Mouse (Mus musculus) neural tube, embryonic 12.5 days (tissue): Measurements from ENCODE around the gene Mdm2. TPM values are rescaled to one million over a fixed set of nuclear protein-coding genes. Genes with fewer than 3 reads are reported as not detected.

Experiments used
- ATAC-seq: fragments of 200-750 bp; cut with Nextera tagmentation; 2 replicates; pipeline ENCODE4 v1.8.0; 2017; ENCODE audit warnings: low read depth, mild to moderate bottlenecking, moderate TSS enrichment, moderate library complexity; ENCODE audit not compliant: low FRiP score
- H3K27ac ChIP-seq: fragments of 300-500 bp; sonication (generic); 2 replicates; pipeline ENCODE4 v1.5.1; 2016
- H3K27me3 ChIP-seq: fragments of 300-500 bp; sonication (generic); replicated peaks from 2 replicates; pipeline ENCODE4 v1.6.1; 2016; ENCODE audit warnings: mild to moderate bottlenecking
- H3K36me3 ChIP-seq: fragments of 300-500 bp; sonication (generic); 2 replicates; pipeline ENCODE4 v1.6.1; 2016; ENCODE audit warnings: mild to moderate bottlenecking
- H3K4me1 ChIP-seq: fragments of 300-500 bp; sonication (generic); 2 replicates; pipeline ENCODE4 v1.6.1; 2016
- H3K4me2 ChIP-seq: fragments of 300-500 bp; sonication (generic); replicated peaks from 2 replicates; pipeline ENCODE4 v1.6.1; 2016; ENCODE audit warnings: mild to moderate bottlenecking
- H3K4me3 ChIP-seq: fragments of 300-500 bp; sonication (generic); 2 replicates; pipeline ENCODE4 v1.5.1; 2016
- H3K9ac ChIP-seq: fragments of 300-500 bp; sonication (generic); 2 replicates; pipeline ENCODE4 v1.6.1; 2016; ENCODE audit warnings: mild to moderate bottlenecking
- H3K9me3 ChIP-seq: fragments of 300-500 bp; sonication (generic); 2 replicates; pipeline ENCODE4 v1.6.1; 2016; ENCODE audit warnings: mild to moderate bottlenecking
- WGBS: fragments of 180-500 bp; shearing (Covaris S2); methylation state at CpG from one replicate; pipeline ENCODE4 v1.1.7; 2016; 5-methylcytosine and 5-hydroxymethylcytosine counted together
- polyA plus RNA-seq: library from polyadenylated mRNA; unstranded; fragments of >200 nt; fragmentation: Nextera tagmentation; extraction: Ambion mirVana; gene quantifications from 2 replicates; pipeline ENCODE4 v1.2.1, GENCODE M21; 2016

Gene Mdm2
- polyA plus RNA-seq, 1 experiment from 2014 or later: 74.4 TPM

GRCm38 (mm10) chr10:117655908-117656661 is 54.5 kb downstream of the Mdm2 start:
- Histone ChIP-seq H3K27ac (no peak overlapping the region), H3K36me3 (no peaks in the 10 kb centered on the region), H3K4me2 (no peak overlapping the region), H3K9me3 (no peaks in the 10 kb centered on the region), H3K27me3 (no peaks in the 10 kb centered on the region), H3K9ac (no peak overlapping the region), H3K4me3 (no peak overlapping the region), H3K4me1 (no peaks in the 10 kb centered on the region)
- WGBS: 67% methylated on average over 7 of the region's 7 CpGs
- no peak for ATAC-seq

DNA sequence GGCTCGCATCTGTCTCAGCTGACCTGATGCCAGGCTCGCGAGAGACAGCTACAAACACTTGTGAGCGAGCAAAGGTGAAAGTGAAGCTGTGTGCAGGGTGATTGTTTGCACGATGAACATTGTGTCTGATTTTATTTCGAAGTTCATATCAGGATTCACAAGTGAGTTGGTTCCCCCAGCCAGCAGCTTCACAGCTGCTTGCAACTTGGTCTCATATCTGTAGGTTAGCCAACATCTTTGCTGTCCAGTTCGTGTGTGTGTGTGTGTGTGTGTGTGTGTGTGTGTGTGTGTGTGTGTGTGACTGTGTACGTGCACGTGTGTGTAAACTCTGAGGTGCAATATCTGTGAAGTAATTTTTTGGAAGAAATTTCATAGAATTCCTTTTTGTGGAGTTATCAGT is 55.1 kb downstream of the Mdm2 start:
- H3K9ac ChIP-seq: no peak overlapping the region
- H3K27me3 ChIP-seq: no peaks in the 10 kb centered on the region
- no peak overlapping the region for H3K27ac ChIP-seq
- no peaks in the 10 kb centered on the region for H3K9me3 ChIP-seq
- ATAC-seq: no peak
- no peak overlapping the region for H3K4me2 ChIP-seq
- H3K4me1 ChIP-seq: no peaks in the 10 kb centered on the region
- 88% methylated on average over 9 of the region's 9 CpGs for WGBS
- H3K4me3 ChIP-seq: no peak overlapping the region
- H3K36me3 ChIP-seq: no peaks in the 10 kb centered on the region

DNA sequence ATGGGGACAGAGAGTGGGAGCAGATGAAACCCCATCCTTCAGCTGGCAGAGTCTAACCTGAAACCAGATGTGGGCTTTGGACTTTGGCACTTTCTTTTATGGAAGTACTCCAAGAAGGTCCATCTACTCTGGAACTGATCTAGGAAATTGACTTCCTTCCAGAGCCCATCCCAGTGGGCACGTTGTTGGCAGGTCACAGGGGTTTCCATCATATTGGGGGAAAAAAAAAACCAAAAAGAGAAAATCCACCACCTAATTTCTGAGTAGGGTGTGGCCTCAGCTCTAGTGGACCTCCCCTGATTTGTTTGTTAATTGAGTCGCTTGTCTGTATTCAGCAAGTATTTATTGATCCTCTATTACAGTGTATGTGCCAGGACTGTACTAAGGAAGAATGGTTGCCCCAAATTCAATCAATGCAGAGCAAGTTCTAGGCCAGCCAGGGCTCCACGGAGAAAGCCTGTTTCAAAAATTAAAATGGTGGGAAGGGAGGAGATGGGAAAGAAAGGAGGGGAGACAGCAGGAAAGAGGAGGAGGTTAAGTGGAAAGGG is 55.9 kb downstream of the Mdm2 start:
- Histone ChIP-seq H3K27ac (no peak overlapping the region), H3K36me3 (no peaks in the 10 kb centered on the region), H3K9me3 (no peaks in the 10 kb centered on the region), H3K4me3 (no peak overlapping the region), H3K4me2 (no peak overlapping the region), H3K9ac (no peak overlapping the region), H3K4me1 (no peaks in the 10 kb centered on the region), H3K27me3 (no peaks in the 10 kb centered on the region)
- WGBS: 87% methylated on average over 3 of the region's 3 CpGs
- no peak for ATAC-seq

GRCm38 (mm10) chr10:117653779-117654173 is 56.8 kb downstream of the Mdm2 start:
- Histone ChIP-seq H3K27me3 (no peaks in the 10 kb centered on the region), H3K9me3 (no peaks in the 10 kb centered on the region), H3K27ac (no peak overlapping the region), H3K36me3 (no peaks in the 10 kb centered on the region), H3K4me3 (no peak overlapping the region), H3K4me1 (no peaks in the 10 kb centered on the region), H3K9ac (no peak overlapping the region), H3K4me2 (no peak overlapping the region)
- 95% methylated on average over 7 of the region's 7 CpGs for WGBS
- ATAC-seq: no peak

- Histone ChIP-seq H3K36me3 (no peaks in the 10 kb centered on the region), H3K27ac (no peak overlapping the region), H3K4me3 (no peak overlapping the region), H3K4me1 (no peaks in the 10 kb centered on the region), H3K9ac (no peak overlapping the region), H3K4me2 (no peak overlapping the region), H3K27me3 (no peaks in the 10 kb centered on the region), H3K9me3 (no peaks in the 10 kb centered on the region)
- no peak for ATAC-seq
- WGBS: 89% methylated on average over 8 of the region's 8 CpGs
Measured at GRCm38 (mm10) chr10:117652930-117653778, 57.4 kb downstream of the Mdm2 start.

DNA sequence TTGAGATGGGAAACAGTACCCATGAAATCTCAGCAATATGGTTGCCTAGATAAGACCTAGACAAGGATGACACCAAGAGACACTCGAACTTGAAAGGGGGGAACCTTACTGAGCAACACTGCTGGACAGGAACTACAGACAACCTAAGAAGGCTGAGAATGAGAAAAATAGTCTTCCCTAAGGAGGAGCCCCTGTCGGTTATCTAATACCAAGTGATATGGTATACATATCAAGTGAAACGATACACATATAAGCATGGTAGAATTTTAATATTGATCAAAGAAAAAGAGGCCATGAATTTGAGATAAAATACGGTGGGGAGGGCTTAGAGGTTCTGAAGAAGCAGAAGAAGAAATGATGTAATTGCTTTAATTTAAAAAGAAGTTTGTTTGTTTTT is 58.2 kb downstream of the Mdm2 start:
- Histone ChIP-seq H3K9ac (no peak overlapping the region), H3K36me3 (no peaks in the 10 kb centered on the region), H3K4me2 (no peak overlapping the region), H3K4me1 (no peaks in the 10 kb centered on the region), H3K27me3 (no peaks in the 10 kb centered on the region), H3K27ac (no peak overlapping the region), H3K9me3 (no peaks in the 10 kb centered on the region), H3K4me3 (no peak overlapping the region)
- ATAC-seq: no peak
- 92% methylated on average over 4 of the region's 4 CpGs for WGBS

- Histone ChIP-seq H3K4me2 (no peak overlapping the region), H3K4me3 (no peak overlapping the region)
- no peak for ATAC-seq
Measured at GRCm38 (mm10) chr10:117651587-117652377, 58.8 kb downstream of the Mdm2 start.

GRCm38 (mm10) chr10:117650725-117651124 is 59.8 kb downstream of the Mdm2 start:
- ATAC-seq: no peak
- Histone ChIP-seq H3K4me2 (no peak overlapping the region), H3K4me1 (no peaks in the 10 kb centered on the region; the same call in 1 of the 2 replicates), H3K9me3 (no peaks in the 10 kb centered on the region), H3K27me3 (no peaks in the 10 kb centered on the region), H3K4me3 (no peak overlapping the region), H3K27ac (no peak overlapping the region), H3K9ac (no peak overlapping the region), H3K36me3 (no peaks in the 10 kb centered on the region)
- WGBS: 93% methylated on average over 7 of the region's 7 CpGs

More at GRCm38 (mm10) chr10:117651587-117652377, 58.8 kb downstream of the Mdm2 start:
- H3K27me3 ChIP-seq: no peaks in the 10 kb centered on the region
- H3K9me3 ChIP-seq: no peaks in the 10 kb centered on the region
- H3K36me3 ChIP-seq: no peaks in the 10 kb centered on the region
- no peaks in the 10 kb centered on the region for H3K4me1 ChIP-seq
- H3K27ac ChIP-seq: no peak overlapping the region
- 73% methylated on average over 10 of the region's 10 CpGs for WGBS
- H3K9ac ChIP-seq: no peak overlapping the region

DNA sequence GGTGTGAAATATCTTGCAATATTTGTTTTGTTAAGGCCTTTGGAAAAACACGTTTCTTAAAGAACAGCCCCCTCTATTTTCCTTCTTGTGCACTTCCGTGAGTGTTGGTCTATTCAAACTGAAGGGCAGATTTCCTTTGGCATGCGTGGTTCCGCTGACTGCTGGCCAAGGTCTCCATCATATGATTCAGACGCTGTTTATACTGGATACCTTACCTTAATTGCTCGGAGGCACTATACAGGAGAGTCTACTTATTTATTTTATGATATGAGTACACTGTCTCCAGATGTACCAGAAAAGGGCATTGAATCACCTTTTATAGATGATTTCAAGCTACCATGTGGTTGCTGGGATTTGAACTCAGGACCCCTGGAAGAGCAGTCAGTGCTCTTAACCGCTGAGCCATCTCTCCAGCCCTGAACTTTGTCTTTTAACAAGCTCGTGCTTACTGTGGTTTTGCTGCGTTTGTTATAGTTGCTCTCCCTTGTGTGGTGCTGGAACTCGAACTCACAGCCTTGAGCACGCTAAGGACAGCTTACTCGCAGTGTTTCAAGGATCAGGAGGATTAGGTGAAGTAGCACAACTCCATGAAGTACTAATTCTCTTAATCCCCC is 60.4 kb downstream of the Mdm2 start:
- no peaks in the 10 kb centered on the region; the same call in 1 of the 2 replicates for H3K4me1 ChIP-seq
- no peak overlapping the region for H3K9ac ChIP-seq
- H3K4me3 ChIP-seq: no peak overlapping the region
- H3K4me2 ChIP-seq: no peak overlapping the region
- H3K27ac ChIP-seq: no peak overlapping the region
- H3K36me3 ChIP-seq: no peaks in the 10 kb centered on the region
- no peak for ATAC-seq
- H3K27me3 ChIP-seq: no peaks in the 10 kb centered on the region
- WGBS: 94% methylated on average over 12 of the region's 12 CpGs
- no peaks in the 10 kb centered on the region for H3K9me3 ChIP-seq

DNA sequence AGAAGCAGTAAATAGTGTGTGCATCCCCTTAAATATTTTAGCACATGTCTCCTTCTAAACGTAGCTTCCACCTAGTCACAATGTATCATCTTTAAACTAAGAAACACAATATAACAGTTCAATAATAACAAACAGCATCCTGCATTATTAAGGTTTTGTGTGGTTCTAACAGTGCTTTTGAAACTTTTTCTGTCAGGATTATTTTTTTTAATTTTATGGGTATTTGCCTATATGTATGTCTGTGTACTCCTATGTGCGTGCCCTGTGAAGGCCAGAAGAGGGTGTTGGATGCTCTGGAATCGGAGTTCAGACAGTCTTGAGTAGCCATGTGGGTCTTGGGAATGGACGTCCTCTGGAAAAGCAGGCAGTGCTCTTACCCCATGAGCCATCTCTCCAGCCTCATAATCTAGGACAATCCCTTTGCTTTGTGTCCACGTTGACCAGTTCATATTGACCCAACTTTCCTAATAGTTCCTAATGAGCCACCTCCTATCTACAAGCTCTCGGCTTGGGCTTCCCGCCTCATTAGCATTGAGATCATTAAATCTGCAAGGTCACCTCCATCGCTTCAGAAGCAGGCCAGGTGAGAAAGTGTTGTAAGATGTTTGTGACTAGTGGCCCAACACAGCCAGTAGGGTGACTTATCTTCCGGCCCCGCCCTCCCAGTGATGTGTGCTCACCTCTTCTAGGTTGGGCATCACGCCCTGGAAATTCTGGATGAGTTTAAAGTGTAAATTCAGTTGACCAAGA is 61.1 kb downstream of the Mdm2 start:
- no peaks in the 10 kb centered on the region for H3K27me3 ChIP-seq
- no peaks in the 10 kb centered on the region; the same call in 1 of the 2 replicates for H3K4me1 ChIP-seq
- no peak for ATAC-seq
- H3K36me3 ChIP-seq: no peaks in the 10 kb centered on the region
- H3K9ac ChIP-seq: no peak overlapping the region
- H3K27ac ChIP-seq: no peak overlapping the region
- H3K9me3 ChIP-seq: no peaks in the 10 kb centered on the region
- H3K4me2 ChIP-seq: no peak overlapping the region
- 92% methylated on average over 11 of the region's 11 CpGs for WGBS
- H3K4me3 ChIP-seq: no peak overlapping the region

GRCm38 (mm10) chr10:117648643-117649042 is 61.9 kb downstream of the Mdm2 start:
- Histone ChIP-seq H3K27ac (no peak overlapping the region), H3K4me1 (no peaks in the 10 kb centered on the region; the same call in 1 of the 2 replicates), H3K36me3 (no peaks in the 10 kb centered on the region), H3K4me2 (no peak overlapping the region), H3K27me3 (no peaks in the 10 kb centered on the region), H3K9me3 (no peaks in the 10 kb centered on the region), H3K9ac (no peak overlapping the region), H3K4me3 (no peak overlapping the region)
- 86% methylated on average over 3 of the region's 3 CpGs for WGBS
- no peak for ATAC-seq
